Mouse (Mus musculus): ENCODE data around the gene Retreg3.

The Retreg3 gene

DNA sequence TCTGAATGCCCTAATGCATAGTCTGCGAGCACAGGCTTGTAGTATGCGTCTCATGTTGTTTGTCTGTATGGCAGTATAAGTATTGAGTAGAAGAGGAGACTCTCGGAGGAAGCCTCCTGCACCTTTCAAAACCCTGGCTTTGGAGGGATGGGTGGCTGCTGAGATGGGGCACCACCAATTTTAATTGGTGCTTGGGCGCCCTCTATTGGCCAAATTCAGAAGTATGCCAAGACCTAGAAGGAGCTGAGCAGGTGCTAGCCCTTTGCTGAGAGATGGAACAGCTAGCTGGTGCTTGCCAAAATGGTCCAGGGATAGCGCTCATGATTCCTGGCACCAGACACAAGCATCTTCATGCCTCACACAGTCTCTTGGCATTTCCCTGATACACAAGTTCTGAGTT lies 61.8 kb downstream of the Retreg3 start:
- DNase-seq (ENCODE audit: extremely low spot score, low read depth, low spot score) = no peak

- DNase-seq (ENCODE audit: extremely low spot score, low read depth, low spot score) = no peak
Observed at GRCm38 (mm10) chr11:101056885-101057284, 62.8 kb downstream of the Retreg3 start.

- DNase-seq (ENCODE audit: extremely low spot score, low read depth, low spot score) = no peak
Observed at GRCm38 (mm10) chr11:101055418-101055817, 64.3 kb downstream of the Retreg3 start.

- no peak for DNase-seq (ENCODE audit: extremely low spot score, low read depth, low spot score)
Observed at GRCm38 (mm10) chr11:101053974-101054373, 65.7 kb downstream of the Retreg3 start.

DNA sequence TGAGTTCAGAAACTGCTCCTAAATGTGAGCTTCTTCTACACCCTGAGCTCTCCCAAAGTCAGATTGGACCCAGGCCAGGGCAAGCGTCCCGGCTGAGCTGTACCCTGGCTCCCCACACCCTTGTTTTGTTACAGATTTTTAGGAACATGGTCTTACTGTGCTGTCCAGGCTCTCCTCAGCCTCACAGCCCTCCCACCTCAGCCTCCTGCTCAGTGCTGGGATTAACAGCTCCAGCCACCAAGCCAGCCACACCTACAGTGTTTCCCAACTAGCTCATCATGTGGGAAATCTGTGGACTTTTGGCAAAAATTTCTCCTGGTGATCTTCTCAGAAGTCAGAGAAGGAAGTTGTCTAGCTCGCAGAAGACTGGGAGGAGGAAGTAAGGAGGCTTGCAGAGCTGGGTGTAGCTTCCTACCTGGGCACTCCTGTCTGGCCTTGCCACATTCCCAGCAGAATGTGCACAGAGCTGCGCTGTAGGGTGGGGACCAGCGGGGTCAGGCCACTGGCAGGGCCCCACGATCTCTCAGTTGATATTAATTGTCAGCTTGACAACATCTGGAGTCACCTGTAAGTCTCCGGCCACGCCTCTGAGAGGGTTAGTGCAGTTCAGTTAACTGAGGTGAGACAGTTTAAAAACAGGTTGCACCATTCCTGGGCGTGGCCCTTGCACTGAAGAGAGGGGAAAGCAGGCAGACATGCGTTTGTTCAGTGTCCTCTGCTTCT lies 66.8 kb downstream of the Retreg3 start:
- DNase-seq (ENCODE audit: extremely low spot score, low read depth, low spot score) = no peak

DNA sequence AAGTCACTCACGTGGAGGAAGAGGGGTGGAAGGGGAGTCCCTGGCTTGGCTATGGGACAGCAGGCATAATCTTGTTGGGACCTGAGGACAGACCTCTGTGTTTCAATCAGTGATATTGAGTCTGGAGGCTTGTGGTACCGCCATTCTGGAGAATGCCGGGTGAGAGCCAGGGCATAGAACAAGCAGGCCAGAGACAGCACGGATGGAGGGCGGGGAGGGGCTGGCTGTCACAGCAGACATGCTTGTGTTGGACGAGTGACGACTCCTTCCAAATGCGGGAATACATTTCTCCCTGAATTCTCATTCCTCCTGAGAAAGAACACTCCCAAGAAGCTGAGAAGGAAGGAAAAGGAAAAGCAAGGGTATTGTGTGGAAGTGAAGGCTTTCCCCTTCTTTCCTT lies 68.1 kb downstream of the Retreg3 start:
- no peak for DNase-seq (ENCODE audit: extremely low spot score, low read depth, low spot score)

- no peak for DNase-seq (ENCODE audit: extremely low spot score, low read depth, low spot score)
Observed at GRCm38 (mm10) chr11:101051051-101051493, 68.6 kb downstream of the Retreg3 start.

DNA sequence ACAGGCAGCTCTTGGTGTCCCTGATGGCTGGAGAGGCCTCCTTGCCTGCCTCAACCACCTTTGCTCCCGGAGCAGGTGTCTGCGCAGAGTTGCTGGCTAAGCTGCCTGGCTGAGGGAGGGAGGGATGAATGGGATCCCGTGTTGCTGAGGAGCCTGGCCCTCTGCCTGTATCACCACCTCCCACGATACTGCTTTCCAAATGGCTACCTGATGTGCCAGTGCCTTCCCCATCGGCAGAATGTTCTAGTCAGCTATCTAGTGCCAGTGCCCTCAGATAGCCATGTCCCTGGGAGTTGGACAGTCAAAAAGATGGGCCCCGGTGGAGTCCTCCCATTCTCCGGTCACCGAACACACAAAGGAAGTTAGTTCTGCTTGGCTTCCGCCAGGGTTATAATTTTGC lies 69.3 kb downstream of the Retreg3 start:
- no peak for DNase-seq (ENCODE audit: extremely low spot score, low read depth, low spot score)

DNA sequence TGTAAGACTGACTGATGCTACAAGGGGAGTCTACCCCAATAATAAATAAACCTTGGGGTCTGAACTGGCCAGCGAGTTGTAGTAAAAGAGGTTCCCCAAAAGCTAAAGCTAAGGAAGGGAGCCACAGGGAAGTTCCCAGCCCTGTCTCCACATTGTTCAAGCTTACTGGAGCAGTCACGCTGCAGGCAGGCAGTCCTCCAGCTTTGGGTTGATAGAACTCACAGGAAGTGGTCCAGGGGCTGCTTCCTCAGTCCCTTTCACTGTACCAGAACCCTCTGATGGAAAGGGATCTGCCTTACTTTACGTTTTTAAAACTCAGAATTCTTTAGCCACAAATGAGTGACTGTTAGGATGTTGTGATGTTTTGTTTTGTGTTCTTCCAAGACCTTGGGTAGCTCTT lies 72.2 kb downstream of the Retreg3 start:
- DNase-seq (ENCODE audit: extremely low spot score, low read depth, low spot score) = no peak

DNA sequence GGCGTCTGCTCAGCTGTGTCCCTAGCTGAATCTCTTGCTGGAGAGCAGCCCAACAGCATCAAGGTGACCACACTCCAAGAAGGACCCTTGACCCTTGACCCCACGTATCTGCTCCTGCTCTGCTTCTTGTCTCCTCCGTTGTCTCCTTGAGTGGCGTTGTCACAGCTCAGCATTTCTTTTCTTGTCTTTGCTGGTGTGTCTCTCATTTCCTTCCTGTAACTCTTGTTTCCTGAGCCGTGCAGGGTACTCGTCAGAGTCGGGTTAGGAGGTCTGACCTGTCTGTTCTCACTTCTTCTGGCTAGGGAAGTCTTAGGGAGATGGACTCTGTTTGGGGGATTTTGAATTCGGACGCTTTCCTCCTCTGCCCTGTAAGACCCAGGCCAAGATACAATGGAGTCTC lies 73.3 kb downstream of the Retreg3 start:
- no peak for DNase-seq (ENCODE audit: extremely low spot score, low read depth, low spot score)

Data from hindlimb bud, embryonic 11.5 days (tissue).